In genomic region chr16:20621191-20621990, GRCm38 (mm10) we compare ENCODE assay signal across 8 mouse cellular contexts. TPM values are rescaled to one million over a fixed set of nuclear protein-coding genes. Genes with fewer than 3 reads are reported as not detected.
DNase-seq lines count a peak whose midpoint lies in the region; ATAC-seq and TF ChIP-seq lines count a peak whose summit lies in the region.

Gene Camk2n2 (minus strand): TSS chr16:20621287.

- no peaks in the 10 kb centered on the region for H3K9me3 ChIP-seq in hindbrain, postnatal 0 days (ENCODE audit: low read length)

- no peak for TF ChIP-seq POLR2A in testis, adult 2 months (IDR thresholded peaks at IDR 0.05; ENCODE audit: control insufficient read depth, low read depth, low read length)

- 2% methylated on average over 75 of the region's 92 CpGs for WGBS in hindbrain, postnatal 0 days

- no peaks in the 10 kb centered on the region for H3K36me3 ChIP-seq in testis, adult 2 months (ENCODE audit: control insufficient read depth, insufficient read depth, low read length)
- no peaks in the 10 kb centered on the region for H3K36me3 ChIP-seq in hindbrain, postnatal 0 days (ENCODE audit: insufficient read depth, low read length)

- peak; percentile 64 for ATAC-seq in hindbrain, postnatal 0 days
- 0 out of 2 replicates have a peak, but pooled peaks have one; percentile 15 for ATAC-seq in megakaryocyte-erythroid progenitor cell, adult 5-6 weeks (replicated peaks; ENCODE audit: low FRiP score, low TSS enrichment, poor library complexity, severe bottlenecking)

- TF ChIP-seq CTCF in testis, adult 2 months (IDR thresholded peaks at IDR 0.05; ENCODE audit: control insufficient read depth, insufficient read depth, insufficient replicate concordance, low read depth, low read length), result no peak
- TF ChIP-seq CTCF in hindbrain, postnatal 0 days (IDR thresholded peaks at IDR 0.05; ENCODE audit: low read depth), result no peak

- DNase-seq in testis, postnatal 14 days (ENCODE audit: low spot score), result no peak
- DNase-seq in cerebellum, postnatal 25 days, result peak; percentile 86 to 92
- DNase-seq in gastrocnemius, postnatal 14 days, result peak; percentile 53
- DNase-seq in hindbrain, postnatal 0 days (ENCODE audit: low spot score), result peak; percentile 73
- peak; percentile 75 for DNase-seq in left cerebral cortex, postnatal 4 days
- DNase-seq in spleen, adult 18-20 months, result peak; percentile 48 to 67

- peak within 1 kb of the TSS; percentile 32 for H3K27ac ChIP-seq in testis, adult 2 months (ENCODE audit: control insufficient read depth, insufficient read depth, low read depth, low read length)
- H3K27ac ChIP-seq in hindbrain, postnatal 0 days, result peak within 1 kb of the TSS; percentile 94

- intact Hi-C loops in gastrocnemius, postnatal 14 days (cut with DNase I; ENCODE audit: low total_unique reads), result no loop called here
- intact Hi-C loops in left cerebral cortex, postnatal 4 days (cut with DNase I), result no loop called here

- H3K4me2 ChIP-seq in hindbrain, postnatal 0 days (ENCODE audit: low read depth, low read length), result peak within 1 kb of the TSS; percentile 88

- peaks cover 2% of the 10 kb centered on the region; the same call in 1 of the 2 replicates for H3K27me3 ChIP-seq in testis, adult 2 months (ENCODE audit: control insufficient read depth, insufficient read depth, low read length)
- H3K27me3 ChIP-seq in hindbrain, postnatal 0 days (ENCODE audit: insufficient read depth, low read length), result no peaks in the 10 kb centered on the region

- peak within 1 kb of the TSS; percentile 88 for H3K4me3 ChIP-seq in testis, adult 2 months (ENCODE audit: control insufficient read depth, low read depth, low read length)
- H3K4me3 ChIP-seq in hindbrain, postnatal 0 days (ENCODE audit: low read length), result peak within 1 kb of the TSS; percentile 84

- peaks cover 22% of the 10 kb centered on the region for H3K4me1 ChIP-seq in testis, adult 2 months (ENCODE audit: control insufficient read depth, insufficient read depth, low read length)
- peaks cover 8% of the 10 kb centered on the region; the same call in 1 of the 2 replicates for H3K4me1 ChIP-seq in hindbrain, postnatal 0 days (ENCODE audit: insufficient read depth, low read length)

- H3K9ac ChIP-seq in hindbrain, postnatal 0 days (replicated peaks; ENCODE audit: low read length), result peak within 1 kb of the TSS; percentile 70

RNA-seq across cellular contexts. Expression of gene Camk2n2, which starts in this region (rescaled TPM):
- 21.5 and 22.1 TPM in 2 replicates for polyA plus RNA-seq in testis, adult 2 months (2012; rRNA removed)
- 1 to 10 TPM; 1.3 to 1.6 TPM for total RNA-seq in gastrocnemius, postnatal 14 days (2021)
- 70.2 and 82.9 TPM in 2 replicates for total RNA-seq in hindbrain, postnatal 0 days (2014; rRNA removed)
- 84.7 and 85.7 TPM in 2 replicates for polyA plus RNA-seq in hindbrain, postnatal 0 days (2015; fragmentation: Nextera tagmentation; extraction: Ambion mirVana)
- total RNA-seq in left cerebral cortex, postnatal 4 days (2021), result 100 to 1,000 TPM; 197 to 204 TPM
- total RNA-seq in megakaryocyte-erythroid progenitor cell, adult 5-6 weeks (2014; fragmentation: Nextera tagmentation), result not detected in 2 replicates
- total RNA-seq in megakaryocyte-erythroid progenitor cell, adult 5-6 weeks (2017), result not detected in 2 replicates

Comparison
In these comparisons a context has a peak if more than half of its experiments do, and no peak if none do; other contexts are left out.
1. RNA of gene Camk2n2 (total RNA-seq): 197 to 204 TPM in left cerebral cortex, postnatal 4 days and 70.2 to 82.9 TPM in hindbrain, postnatal 0 days; 1.3 to 1.6 TPM in gastrocnemius, postnatal 14 days and not detected in megakaryocyte-erythroid progenitor cell, adult 5-6 weeks; every median in the first group is over 10 times any median in the second.
2. Peak in ATAC-seq in megakaryocyte-erythroid progenitor cell, adult 5-6 weeks; RNA of the gene not detected or under 1 TPM.